Mouse (Mus musculus) left cerebral cortex, postnatal 4 days (tissue): Measurements from ENCODE around the gene Dyx1c1. TPM values are rescaled to one million over a fixed set of nuclear protein-coding genes. Genes with fewer than 3 reads are reported as not detected.

Experiments used
- DNase-seq: peaks from one replicate; pipeline ENCODE4 v3.0.0-alpha.2; 2022
- intact Hi-C: fragments of 180-260 bp; cut with DNase I; formaldehyde crosslinking; loops from one replicate; pipeline ENCODE4 v1.15.1; 2025
- total RNA-seq, 2 experiments: library from RNA; stranded (reverse); gene quantifications; 2 replicates each; pipeline ENCODE4 v1.2.3; 2021

The Dyx1c1 gene
- total RNA-seq, 2 experiments from 2014 or later, result 1.5 to 1.8 TPM

DNA sequence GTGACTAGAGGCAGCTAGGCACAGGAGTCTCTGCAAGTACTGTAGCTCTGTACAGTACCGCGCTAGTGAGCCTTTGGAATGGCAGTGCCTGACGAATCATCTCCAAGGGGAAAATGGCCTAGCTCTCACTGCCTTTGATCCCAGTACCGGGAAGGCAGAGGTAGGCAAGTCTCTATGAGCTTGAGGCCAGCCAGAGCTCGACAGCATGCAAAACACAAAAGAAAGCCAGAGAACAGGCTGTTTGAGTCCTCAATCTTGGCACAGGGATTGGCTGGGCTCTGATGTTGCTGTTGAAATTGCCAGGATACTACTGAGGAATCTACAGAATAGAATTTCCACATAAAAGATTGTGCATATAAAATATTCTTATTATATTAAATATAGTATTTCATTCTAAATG lies 13.8 kb downstream of the Dyx1c1 start:
- intact Hi-C loops, result no loop called here
- no peak for DNase-seq

GRCm38 (mm10) chr9:72972984-72973383 lies 14.4 kb downstream of the Dyx1c1 start:
- intact Hi-C loops, result no loop called here
- no peak for DNase-seq

DNA sequence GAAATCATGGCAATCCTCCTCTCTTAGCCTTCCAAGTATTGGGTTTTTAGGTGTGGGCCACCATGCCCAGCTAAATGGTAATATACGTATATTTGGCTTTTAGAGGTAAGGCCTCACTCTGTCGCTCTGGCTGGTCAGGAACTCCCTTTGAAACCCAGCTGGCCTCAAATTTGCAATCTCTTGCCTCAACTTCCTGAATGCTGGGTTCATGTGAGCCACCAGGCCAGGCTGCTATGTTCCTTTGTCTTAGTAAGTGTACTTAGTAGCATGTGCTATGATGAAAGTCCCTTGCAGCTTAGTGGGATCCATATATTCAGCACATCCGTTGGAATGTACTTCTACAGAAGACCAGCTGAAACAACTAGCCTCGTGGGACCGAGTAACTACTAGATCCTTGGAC lies 16.1 kb downstream of the Dyx1c1 start:
- DNase-seq, result no peak
- intact Hi-C loops, result no loop called here

DNA sequence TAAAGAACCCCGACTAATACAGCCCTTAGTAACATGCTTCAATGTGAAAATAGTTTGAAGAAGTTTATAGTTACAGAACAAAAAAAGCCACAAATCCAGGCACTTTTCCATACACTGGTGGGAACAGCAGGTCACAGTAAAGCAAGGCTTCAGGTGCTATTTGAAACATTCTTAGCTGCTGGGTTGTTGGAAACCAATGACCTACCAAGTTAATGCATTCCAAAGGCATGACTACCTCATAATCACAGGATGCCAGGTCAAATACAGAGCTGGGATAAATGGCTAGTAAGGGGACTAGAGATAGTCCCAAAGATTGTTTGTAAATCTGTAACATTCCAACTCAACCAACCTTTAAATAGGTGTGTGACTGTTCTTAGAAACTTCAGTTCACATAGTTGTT lies 16.7 kb downstream of the Dyx1c1 start:
- intact Hi-C loops, result no loop called here
- no peak for DNase-seq

DNA sequence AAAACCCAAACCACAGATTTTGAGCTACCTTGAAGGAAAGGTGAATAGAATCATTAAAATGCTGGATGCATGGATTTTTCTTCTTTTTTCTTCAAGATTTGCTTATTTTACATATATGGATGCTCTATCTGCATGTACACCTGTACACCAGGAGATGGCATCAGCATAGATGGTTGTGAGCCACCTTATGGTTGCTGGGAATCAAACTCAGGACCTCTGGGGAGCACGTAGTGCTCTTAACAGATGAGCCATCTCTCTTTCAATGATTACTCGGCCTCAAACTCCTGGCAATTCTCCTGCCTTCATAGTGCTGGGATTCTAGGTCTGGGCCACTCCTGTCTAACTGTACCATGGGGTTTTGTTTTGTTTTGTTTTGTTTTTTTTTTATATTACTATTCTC lies 24.5 kb downstream of the Dyx1c1 start:
- intact Hi-C loops, result no loop called here
- no peak for DNase-seq

GRCm38 (mm10) chr9:72985250-72986220 lies 26.9 kb downstream of the Dyx1c1 start, which contains the start of the genes Ccpg1os and Ccpg1:
Ccpg1os (minus strand) TSS chr9:72985382.
Ccpg1 (plus strand) TSS chr9:72985429.
- peak; percentile 98 for DNase-seq
- intact Hi-C loops, result no loop called here

DNA sequence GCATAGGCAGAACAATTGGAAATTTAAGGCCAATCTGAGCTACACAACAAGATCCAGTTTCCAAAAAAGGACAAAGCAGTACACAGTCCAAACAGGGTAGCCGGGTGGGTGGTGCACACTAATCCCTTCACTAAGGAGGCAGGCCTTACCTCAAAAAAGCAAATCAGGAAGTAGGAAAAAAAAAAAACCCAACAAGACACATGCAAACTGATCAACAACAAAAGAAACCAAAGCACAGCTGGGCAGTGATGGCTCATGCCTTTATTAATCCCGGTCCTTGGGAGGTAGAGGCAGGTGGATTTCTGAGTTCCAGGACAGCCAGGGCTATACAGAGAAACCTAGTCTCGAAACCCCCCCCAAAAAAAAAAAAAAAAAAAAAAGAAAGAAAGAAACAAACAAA lies 29.1 kb downstream of the Dyx1c1 start:
- DNase-seq, result no peak
- intact Hi-C loops, result no loop called here

DNA sequence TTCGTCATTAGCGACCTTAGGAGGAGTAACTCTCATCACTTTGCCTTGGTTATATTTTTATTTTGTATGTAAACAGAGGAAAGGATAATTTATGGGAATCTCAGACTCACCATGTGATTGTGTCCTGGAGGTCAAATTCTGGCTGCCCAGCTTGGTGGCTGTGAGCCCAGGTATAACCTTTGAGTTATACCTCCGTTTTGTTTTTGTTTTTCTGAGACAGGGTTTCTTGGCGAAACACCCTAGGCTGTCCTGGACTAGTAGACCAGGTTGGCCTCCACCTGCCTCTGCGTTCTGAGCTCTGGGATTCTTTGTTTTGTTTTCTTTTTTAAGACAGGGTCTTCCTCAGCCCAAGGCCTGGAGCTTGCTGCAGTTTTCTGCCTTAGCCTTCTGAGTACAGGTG lies 30.1 kb downstream of the Dyx1c1 start:
- no peak for DNase-seq
- intact Hi-C loops, result no loop called here

- DNase-seq, result no peak
Observed at GRCm38 (mm10) chr9:72991420-72991819, 32.8 kb downstream of the Dyx1c1 start.

DNA sequence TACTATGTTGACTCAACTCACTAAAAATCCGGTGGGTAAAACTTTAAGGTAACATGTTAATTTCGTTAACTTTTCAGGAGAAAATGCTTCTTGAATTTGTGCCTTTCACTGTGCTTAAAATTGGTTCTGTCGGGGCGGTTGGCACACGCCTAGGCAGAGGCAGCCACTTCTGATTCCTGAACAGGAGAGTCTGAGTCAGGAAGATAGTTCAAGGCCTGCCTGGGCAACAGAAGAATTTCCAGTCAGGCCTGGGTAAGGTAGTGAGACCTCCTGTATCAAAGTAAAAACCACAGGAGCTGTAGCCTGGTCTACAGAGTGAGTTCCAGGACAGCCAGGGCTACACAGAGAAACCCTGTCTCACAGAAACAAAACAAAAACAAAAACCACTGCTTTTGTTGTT lies 34.0 kb downstream of the Dyx1c1 start:
- intact Hi-C loops, result no loop called here
- no peak for DNase-seq

More at GRCm38 (mm10) chr9:72991420-72991819, 32.8 kb downstream of the Dyx1c1 start:
- intact Hi-C loops, result no loop called here

DNA sequence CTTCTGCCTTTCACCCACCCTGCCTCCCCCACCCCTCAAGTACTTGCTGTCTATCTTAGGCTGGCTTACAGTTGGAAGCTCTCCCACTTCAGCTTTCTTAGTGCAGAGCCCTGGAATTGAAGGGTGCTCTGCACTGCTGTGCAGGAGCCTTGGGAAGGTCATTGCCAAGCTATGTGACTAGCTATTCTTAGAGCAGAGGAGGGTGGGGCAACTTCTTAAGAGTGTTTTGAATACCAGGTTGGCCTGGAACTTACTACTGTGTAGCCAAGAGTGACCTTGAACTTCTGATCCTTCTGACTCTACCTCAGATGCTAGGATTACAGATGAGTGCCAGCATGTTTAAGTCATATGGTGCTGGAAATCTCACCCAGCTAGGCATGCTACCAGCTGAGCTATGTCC lies 37.6 kb downstream of the Dyx1c1 start:
- intact Hi-C loops, result no loop called here
- DNase-seq, result no peak

GRCm38 (mm10) chr9:72996806-72997205 lies 38.2 kb downstream of the Dyx1c1 start:
- intact Hi-C loops, result no loop called here
- no peak for DNase-seq

GRCm38 (mm10) chr9:73000487-73000886 lies 41.9 kb downstream of the Dyx1c1 start:
- intact Hi-C loops, result no loop called here

DNA sequence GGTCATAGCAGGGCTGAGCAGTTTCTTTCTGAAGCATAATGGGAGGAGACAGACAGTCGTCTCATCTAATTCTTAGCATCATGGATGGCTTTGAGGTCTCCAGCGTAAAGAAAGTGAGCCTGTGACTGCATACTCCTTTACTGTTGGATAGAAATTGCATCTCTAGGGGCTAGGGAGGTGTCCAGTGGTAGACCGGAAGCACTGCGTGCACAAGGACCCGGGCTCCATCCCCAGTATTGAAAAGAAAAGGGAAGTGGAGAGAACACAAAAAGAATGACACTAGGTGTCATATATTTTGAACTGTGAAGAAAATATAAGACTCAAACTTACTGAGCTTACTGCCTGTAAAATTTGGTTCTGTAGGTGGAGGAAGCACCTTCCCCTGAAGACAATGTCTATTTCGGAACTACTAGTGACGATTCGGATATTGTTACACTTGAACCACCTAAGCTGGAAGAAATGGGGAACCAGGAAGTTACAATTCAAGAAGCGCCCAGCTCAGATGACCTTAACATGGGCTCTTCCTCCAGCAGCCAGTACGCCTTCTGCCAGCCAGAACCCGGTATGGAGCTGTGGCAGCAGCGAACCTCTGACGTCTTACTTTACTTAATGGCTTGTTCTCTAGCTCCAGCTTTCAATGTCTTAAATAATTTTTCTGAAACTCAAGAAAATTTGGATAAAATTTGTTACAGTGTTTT lies 42.9 kb downstream of the Dyx1c1 start:
- DNase-seq, result no peak
- intact Hi-C loops, result no loop called here

More at GRCm38 (mm10) chr9:73000487-73000886, 41.9 kb downstream of the Dyx1c1 start:
- DNase-seq, result no peak

GRCm38 (mm10) chr9:73002177-73002576 lies 43.6 kb downstream of the Dyx1c1 start:
- intact Hi-C loops, result no loop called here
- DNase-seq, result peak; percentile 7

DNA sequence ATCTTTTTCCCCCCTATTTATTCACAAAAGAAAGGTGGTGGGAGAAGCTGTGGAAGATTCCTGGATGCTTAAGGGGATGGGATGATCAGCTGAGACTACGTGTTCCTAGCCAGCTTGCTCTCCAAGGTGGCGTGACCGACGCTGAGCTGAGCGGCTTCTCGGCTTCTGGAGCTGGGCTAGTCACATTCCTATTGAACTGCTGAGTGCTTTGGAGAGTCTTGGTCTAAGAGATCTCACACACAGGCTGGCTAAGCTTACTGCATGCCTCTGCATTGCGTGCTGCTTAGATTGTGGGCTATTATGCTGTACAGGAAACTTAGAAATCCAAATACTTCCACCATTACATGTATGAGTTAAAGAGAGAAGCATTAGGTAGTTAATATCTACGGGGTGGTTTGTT lies 45.5 kb downstream of the Dyx1c1 start:
- intact Hi-C loops, result no loop called here
- DNase-seq, result no peak

GRCm38 (mm10) chr9:73005106-73005505 lies 46.5 kb downstream of the Dyx1c1 start:
- no peak for DNase-seq
- intact Hi-C loops, result no loop called here

- intact Hi-C loops, result no loop called here
- no peak for DNase-seq
Observed at GRCm38 (mm10) chr9:73006175-73006574, 47.6 kb downstream of the Dyx1c1 start.

DNA sequence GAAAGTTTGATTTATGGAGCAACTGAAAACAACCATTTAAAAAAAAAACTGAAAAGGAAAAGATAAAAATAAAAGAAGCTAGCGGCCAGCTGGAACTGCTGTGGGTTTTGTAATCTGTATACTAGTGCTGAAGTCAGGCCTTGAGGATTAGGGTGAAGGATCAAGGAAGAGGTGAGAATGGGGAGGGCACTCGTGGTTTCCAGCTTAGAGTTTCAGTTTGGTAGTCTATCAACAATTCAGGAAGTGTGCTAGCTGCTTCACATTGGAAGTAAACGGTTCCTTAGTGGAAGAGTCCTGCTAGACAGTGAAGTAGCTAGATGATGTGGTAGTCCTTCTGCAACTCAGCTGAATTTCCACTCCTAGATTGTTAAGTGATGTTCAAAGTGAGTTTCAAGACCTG lies 49.8 kb downstream of the Dyx1c1 start:
- intact Hi-C loops, result no loop called here
- DNase-seq, result no peak

DNA sequence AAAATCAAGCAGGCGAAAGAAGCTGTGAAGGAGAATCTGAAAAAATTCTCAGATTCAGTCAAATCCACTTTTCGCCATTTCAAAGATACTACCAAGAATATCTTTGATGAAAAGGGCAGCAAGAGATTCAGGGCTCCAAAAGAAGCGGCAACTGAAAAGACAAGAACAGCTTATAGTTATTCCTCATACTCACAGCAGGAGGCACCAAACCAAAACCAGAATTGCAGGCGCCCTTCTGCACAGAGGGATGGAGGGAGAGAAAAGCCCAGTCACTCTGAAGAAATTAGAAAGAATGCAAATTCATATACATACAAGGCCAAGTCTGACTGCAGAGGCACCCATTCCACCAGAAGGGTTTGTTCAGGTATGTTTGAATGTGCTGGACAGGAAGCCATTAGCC lies 54.0 kb downstream of the Dyx1c1 start:
- intact Hi-C loops, result no loop called here
- DNase-seq, result no peak

- intact Hi-C loops, result no loop called here
- no peak for DNase-seq
Observed at GRCm38 (mm10) chr9:73014724-73015123, 56.1 kb downstream of the Dyx1c1 start.

DNA sequence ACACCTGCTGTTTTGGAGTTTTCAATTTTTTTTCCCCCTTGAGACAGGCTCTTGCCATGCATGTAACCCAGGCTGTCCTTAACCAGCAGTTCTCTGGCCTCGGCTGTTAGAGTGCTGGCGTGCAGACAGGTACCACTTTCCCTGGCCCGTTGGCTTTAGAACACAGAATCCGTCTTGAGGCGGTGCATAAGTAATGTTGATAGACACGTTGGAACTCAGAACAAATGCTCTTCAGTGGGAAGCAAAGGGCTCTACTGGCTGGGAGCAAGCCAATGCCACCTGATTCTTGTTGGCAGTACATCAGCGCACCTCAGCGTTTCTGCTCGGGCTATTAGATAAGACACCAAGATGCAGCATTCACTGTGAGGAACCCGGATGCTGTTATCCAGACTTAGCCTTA lies 61.3 kb downstream of the Dyx1c1 start:
- DNase-seq, result peak; percentile 11
- intact Hi-C loops, result no loop called here
